Mouse (Mus musculus) testis, adult 2 months (tissue): ENCODE data around the gene Fam83e.

Experiments used
- CTCF ChIP-seq: fragments of 200-500 bp; IDR thresholded peaks from 2 replicates; pipeline ENCODE4 v1.5.1; 2012; ENCODE audit warnings: low read depth, mild to moderate bottlenecking, inconsistent platforms, low read length, moderate library complexity; ENCODE audit not compliant: control insufficient read depth, insufficient read depth, insufficient replicate concordance
- POLR2A ChIP-seq: fragments of 200-500 bp; IDR thresholded peaks from 2 replicates; pipeline ENCODE4 v1.6.1; 2012; ENCODE audit warnings: low read depth, mild to moderate bottlenecking, inconsistent platforms, low read length, moderate library complexity; ENCODE audit not compliant: control insufficient read depth

GRCm38 (mm10) chr7:45741308-45741707, 20.3 kb downstream of the Fam83e start:
- TF ChIP-seq CTCF (no peak), POLR2A (no peak)
